Comparison of ENCODE assay signal across 12 mouse cellular contexts in the genomic region with DNA sequence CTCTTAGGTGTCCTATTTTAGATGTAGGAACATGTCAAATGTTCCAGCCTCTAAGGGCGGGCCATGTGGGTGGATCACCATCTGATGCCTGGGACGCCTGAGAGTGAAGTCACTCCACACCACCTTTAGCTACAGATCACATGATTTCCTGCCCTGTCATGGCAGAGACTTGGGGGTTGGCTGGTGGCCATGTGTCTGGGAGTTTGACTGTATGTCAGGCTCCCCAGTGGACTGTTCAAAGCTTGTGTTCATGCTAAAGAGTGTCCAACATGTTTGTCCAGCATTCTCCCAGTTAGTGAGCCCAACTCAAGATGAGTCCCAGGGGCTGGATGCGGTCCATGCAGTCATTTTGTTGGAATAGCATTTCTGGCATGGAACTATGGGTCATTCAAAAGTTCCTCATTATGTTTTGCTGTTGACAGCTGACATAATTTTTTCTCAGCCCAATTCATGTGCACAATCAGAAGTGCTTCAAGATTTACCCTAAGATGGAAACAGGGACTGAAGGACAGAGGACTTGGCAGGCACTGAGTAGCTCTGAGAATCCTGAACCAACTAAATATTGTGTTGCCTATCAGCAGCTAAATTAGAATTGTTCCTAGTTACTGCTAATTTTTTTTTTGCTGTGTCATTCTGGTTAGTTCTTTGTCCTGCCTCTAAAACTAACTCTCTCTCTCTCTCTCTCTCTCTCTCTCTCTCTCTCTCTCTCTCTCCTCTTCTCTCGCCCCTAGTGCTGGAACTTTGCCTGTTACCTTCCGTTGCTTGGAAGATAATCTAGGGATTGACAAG.
DNase-seq lines count a peak whose midpoint lies in the region; ATAC-seq and TF ChIP-seq lines count a peak whose summit lies in the region.
"Had no signal": no experiment of that assay in that cellular context is flagged by ENCODE, and none has a peak within 500 bp of the region (broad histone marks: within the 10 kb centered on the region; RNA-seq: fewer than 3 reads in every experiment).

No protein-coding gene starts in this region.

- 85% methylated on average over 5 of the region's 5 CpGs for WGBS in liver, adult 2 months
- WGBS in liver, embryonic 11.5 days = 75% methylated on average over 5 of the region's 5 CpGs
- WGBS in macrophage (ENCODE audit: missing documents) = 47% methylated on average over 4 of the region's 5 CpGs
- 76% methylated on average over 5 of the region's 5 CpGs for WGBS in forebrain, postnatal 0 days

- H3K79me2 ChIP-seq in liver, adult 2 months (ENCODE audit: control insufficient read depth, insufficient read depth, low read length) = no peaks in the 10 kb centered on the region
- no peaks in the 10 kb centered on the region for H3K79me2 ChIP-seq in macrophage (ENCODE audit: inconsistent target)

- ATAC-seq in liver, embryonic 11.5 days (replicated peaks; ENCODE audit: low FRiP score) = no peak
- no peak for ATAC-seq in forebrain, postnatal 0 days

- H3K9ac ChIP-seq in liver, adult 2 months (ENCODE audit: low read depth, low read length) = no peak overlapping the region
- no peak overlapping the region for H3K9ac ChIP-seq in liver, embryonic 11.5 days (ENCODE audit: low read depth, low read length)
- no peak overlapping the region for H3K9ac ChIP-seq in forebrain, postnatal 0 days

- H3K4me3 ChIP-seq in liver, adult 2 months (ENCODE audit: insufficient read depth, low read depth, low read length) = no peak overlapping the region
- H3K4me3 ChIP-seq in liver, embryonic 11.5 days (ENCODE audit: low read depth, low read length) = no peak overlapping the region
- H3K4me3 ChIP-seq in macrophage (ENCODE audit: inconsistent target) = no peak overlapping the region
- H3K4me3 ChIP-seq in forebrain, postnatal 0 days (ENCODE audit: low read depth, low read length) = no peak overlapping the region
- H3K4me3 ChIP-seq: megakaryocyte, embryonic 14.5 days had no signal

- H3K4me2 ChIP-seq in liver, embryonic 11.5 days = no peak overlapping the region
- no peak overlapping the region for H3K4me2 ChIP-seq in forebrain, postnatal 0 days (ENCODE audit: low read depth)

- H3K27me3 ChIP-seq in liver, adult 2 months (ENCODE audit: control insufficient read depth, insufficient read depth, low read length) = no peaks in the 10 kb centered on the region
- H3K27me3 ChIP-seq in liver, embryonic 11.5 days (replicated peaks; ENCODE audit: control insufficient read depth, insufficient read depth, low read length) = no peaks in the 10 kb centered on the region
- H3K27me3 ChIP-seq in forebrain, postnatal 0 days (ENCODE audit: insufficient read depth, low read length) = no peaks in the 10 kb centered on the region

- TF ChIP-seq CTCF in liver, adult 2 months (IDR thresholded peaks at IDR 0.05; ENCODE audit: low read depth, low read length) = no peak
- no peak for TF ChIP-seq CTCF in forebrain, postnatal 0 days (IDR thresholded peaks at IDR 0.05; ENCODE audit: low read depth)

- peak; percentile 33 to 38 for DNase-seq in heart, adult 18-20 months
- DNase-seq in heart, adult 8-10 months (ENCODE audit: low spot score) = no peak
- DNase-seq in liver, adult 2 months (ENCODE audit: extremely low read depth, low read depth, low spot score) = peak; percentile 30
- DNase-seq in liver, embryonic 11.5 days (ENCODE audit: low spot score) = no peak
- peak; percentile 61 for DNase-seq in fibroblast of lung, adult 2 months (ENCODE audit: low read depth)
- no peak for DNase-seq in forebrain, postnatal 0 days
- no peak for DNase-seq in ovary, postnatal 14 days (ENCODE audit: low spot score)
- DNase-seq: kidney, adult 8-10 months; layer of hippocampus, postnatal 36 days; right cerebral cortex, postnatal 25 days had no signal

- no peak for TF ChIP-seq POLR2A in liver, adult 2 months (IDR thresholded peaks at IDR 0.05; ENCODE audit: extremely low read depth, insufficient read depth, low read length)

- H3K4me1 ChIP-seq in liver, adult 2 months (ENCODE audit: control insufficient read depth, insufficient read depth, low read length) = peaks cover 15% of the 10 kb centered on the region
- H3K4me1 ChIP-seq in liver, embryonic 11.5 days (replicated peaks; ENCODE audit: control insufficient read depth, insufficient read depth, low read length) = no peaks in the 10 kb centered on the region
- H3K4me1 ChIP-seq in forebrain, postnatal 0 days (ENCODE audit: insufficient read depth) = no peaks in the 10 kb centered on the region

- no peak overlapping the region for H3K27ac ChIP-seq in liver, adult 2 months (replicated peaks; ENCODE audit: insufficient read depth, low read depth, low read length)
- H3K27ac ChIP-seq in liver, embryonic 11.5 days (ENCODE audit: low read depth, low read length) = no peak overlapping the region
- H3K27ac ChIP-seq in macrophage = peak overlapping the region; percentile 37
- H3K27ac ChIP-seq in forebrain, postnatal 0 days (ENCODE audit: low read depth, low read length) = no peak overlapping the region

- H3K36me3 ChIP-seq in liver, adult 2 months (ENCODE audit: control insufficient read depth, insufficient read depth, low read length) = no peaks in the 10 kb centered on the region
- H3K36me3 ChIP-seq in liver, embryonic 11.5 days (ENCODE audit: control insufficient read depth, insufficient read depth, low read length) = no peaks in the 10 kb centered on the region
- H3K36me3 ChIP-seq in macrophage (ENCODE audit: inconsistent target) = no peaks in the 10 kb centered on the region
- peaks cover 8% of the 10 kb centered on the region; the same call in 1 of the 2 replicates for H3K36me3 ChIP-seq in forebrain, postnatal 0 days (ENCODE audit: insufficient read depth)

- H3K9me3 ChIP-seq in liver, embryonic 11.5 days (ENCODE audit: control insufficient read depth, low read length) = no peaks in the 10 kb centered on the region
- H3K9me3 ChIP-seq in forebrain, postnatal 0 days (ENCODE audit: low read length) = no peaks in the 10 kb centered on the region
- H3K9me3 ChIP-seq: megakaryocyte, embryonic 14.5 days had no signal

Comparison
In these comparisons a context has a peak if more than half of its experiments do, and no peak if none do; other contexts are left out.
1. DNase-seq: peak in heart, adult 18-20 months (2 of 2), liver, adult 2 months (single experiment) and fibroblast of lung, adult 2 months (single experiment); none in heart, adult 8-10 months (single experiment), liver, embryonic 11.5 days (single experiment), forebrain, postnatal 0 days (single experiment) and ovary, postnatal 14 days (single experiment).